Mouse (Mus musculus) cerebellum, adult 11 months (tissue): ENCODE results near the gene Vmn2r17.

Experiments
- DNase-seq: peaks from one replicate; pipeline ENCODE4 v3.0.0; 2022

The Vmn2r17 gene

GRCm38 (mm10) chr5:109419388-109419787 is at the start of gene Vmn2r17:
TSS of gene Vmn2r17 (plus strand) at chr5:109419688.
- DNase-seq = no peak

DNA sequence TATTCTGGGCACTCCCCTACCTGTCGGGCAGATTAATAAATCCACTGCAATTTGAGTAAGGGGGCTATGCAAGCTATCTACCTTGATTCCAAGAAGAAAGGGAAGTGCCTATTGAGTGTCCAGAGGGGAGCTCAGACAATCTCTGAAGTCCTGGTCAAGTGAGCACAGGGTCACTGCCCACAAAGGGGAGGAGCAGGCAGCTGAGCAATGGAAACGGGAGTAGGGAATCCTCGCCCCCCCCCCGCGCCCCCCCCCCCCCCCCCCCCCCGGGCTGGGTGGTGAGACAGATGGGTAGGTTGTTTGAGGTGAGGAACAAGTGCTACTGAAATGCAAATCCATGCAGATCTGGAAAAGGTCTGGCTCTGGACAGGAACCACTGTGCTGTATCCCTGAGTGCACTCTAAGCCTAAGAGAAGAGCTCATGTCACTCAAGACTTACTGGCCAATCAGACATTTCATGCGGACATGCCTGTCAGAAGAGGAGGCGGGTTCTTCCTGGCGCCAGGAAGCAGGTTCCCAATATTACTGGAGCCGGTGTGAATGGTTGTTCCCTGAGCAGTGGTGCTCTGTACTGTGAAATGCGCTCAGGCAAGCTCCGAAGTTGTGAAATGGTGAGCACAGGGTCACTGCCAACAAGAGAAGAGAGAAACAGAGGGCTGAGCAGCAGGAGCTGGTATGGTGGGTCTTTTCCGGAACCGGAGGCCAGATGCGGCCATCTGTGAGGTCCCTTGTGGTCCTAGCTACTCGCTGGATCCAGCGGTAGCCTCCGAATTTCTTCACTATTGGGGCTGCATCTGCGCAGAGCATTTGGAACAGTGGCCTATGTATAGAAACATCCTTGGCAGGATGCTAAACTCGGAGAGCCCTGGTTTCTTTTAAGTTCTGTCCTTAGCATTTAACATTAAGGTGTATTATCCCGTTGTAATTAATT is 47.4 kb downstream of the Vmn2r17 start:
- DNase-seq = peak; percentile 12

DNA sequence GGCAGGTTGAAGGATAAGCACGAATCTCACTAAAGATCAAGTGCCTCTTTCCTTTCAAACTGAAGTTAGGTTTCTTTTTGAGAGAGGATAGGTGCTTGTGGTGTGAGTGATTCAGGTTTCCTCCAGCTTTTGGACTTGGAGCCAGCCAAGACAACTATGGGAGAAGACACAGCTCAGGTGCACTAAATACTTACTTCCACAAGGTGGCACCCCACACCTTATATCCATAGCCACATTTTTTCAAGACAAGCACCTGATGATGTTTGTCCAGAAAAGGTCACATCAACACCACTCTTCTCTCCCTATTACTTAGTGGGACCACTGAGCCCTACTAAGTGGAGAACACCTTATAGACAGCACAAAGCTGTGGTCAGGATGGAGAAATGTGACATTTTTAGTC is 87.2 kb downstream of the Vmn2r17 start:
- DNase-seq = peak; percentile 10
